Mouse (Mus musculus) forebrain, embryonic 12.5 days (tissue): Measurements from ENCODE around the gene Slc39a11. TPM values are rescaled to one million over a fixed set of nuclear protein-coding genes. Genes with fewer than 3 reads are reported as not detected.
A peak's percentile ranks its signal among the peaks of the same experiment; 100 is the strongest.

ENCODE experiments used
- ATAC-seq: fragments of 200-750 bp; cut with Nextera tagmentation; 2 replicates; pipeline ENCODE4 v1.8.0; 2017; ENCODE audit warnings: moderate TSS enrichment; ENCODE audit not compliant: low FRiP score
- H3K27ac ChIP-seq: fragments of 300-500 bp; sonication (generic); 2 replicates; pipeline ENCODE4 v1.5.1; 2016; ENCODE audit warnings: mild to moderate bottlenecking
- H3K27me3 ChIP-seq: fragments of 300-500 bp; sonication (generic); 2 replicates; pipeline ENCODE4 v1.6.1; 2016; ENCODE audit warnings: mild to moderate bottlenecking
- H3K36me3 ChIP-seq: fragments of 300-500 bp; sonication (generic); replicated peaks from 2 replicates; pipeline ENCODE4 v1.6.1; 2016; ENCODE audit warnings: mild to moderate bottlenecking
- H3K4me1 ChIP-seq: fragments of 300-500 bp; sonication (generic); 2 replicates; pipeline ENCODE4 v1.6.1; 2016
- H3K4me2 ChIP-seq: fragments of 300-500 bp; sonication (generic); 2 replicates; pipeline ENCODE4 v1.6.1; 2016; ENCODE audit warnings: mild to moderate bottlenecking, moderate library complexity
- H3K4me3 ChIP-seq: fragments of 300-500 bp; sonication (generic); replicated peaks from 2 replicates; pipeline ENCODE4 v1.5.1; 2016; ENCODE audit warnings: mild to moderate bottlenecking
- H3K9ac ChIP-seq: fragments of 300-500 bp; sonication (generic); 2 replicates; pipeline ENCODE4 v1.6.1; 2016; ENCODE audit warnings: mild to moderate bottlenecking
- H3K9me3 ChIP-seq: fragments of 300-500 bp; sonication (generic); 2 replicates; pipeline ENCODE4 v1.6.1; 2016
- WGBS: fragments of 180-500 bp; shearing (Covaris S2); methylation state at CpG from one replicate; pipeline ENCODE4 v1.1.7; 2016; 5-methylcytosine and 5-hydroxymethylcytosine counted together
- polyA plus RNA-seq: library from polyadenylated mRNA; unstranded; fragments of >200 nt; fragmentation: Nextera tagmentation; extraction: Ambion mirVana; gene quantifications from 2 replicates; pipeline ENCODE4 v1.2.1, GENCODE M21; 2016

The Slc39a11 gene
- polyA plus RNA-seq, 1 experiment from 2014 or later = 25.1 TPM

DNA sequence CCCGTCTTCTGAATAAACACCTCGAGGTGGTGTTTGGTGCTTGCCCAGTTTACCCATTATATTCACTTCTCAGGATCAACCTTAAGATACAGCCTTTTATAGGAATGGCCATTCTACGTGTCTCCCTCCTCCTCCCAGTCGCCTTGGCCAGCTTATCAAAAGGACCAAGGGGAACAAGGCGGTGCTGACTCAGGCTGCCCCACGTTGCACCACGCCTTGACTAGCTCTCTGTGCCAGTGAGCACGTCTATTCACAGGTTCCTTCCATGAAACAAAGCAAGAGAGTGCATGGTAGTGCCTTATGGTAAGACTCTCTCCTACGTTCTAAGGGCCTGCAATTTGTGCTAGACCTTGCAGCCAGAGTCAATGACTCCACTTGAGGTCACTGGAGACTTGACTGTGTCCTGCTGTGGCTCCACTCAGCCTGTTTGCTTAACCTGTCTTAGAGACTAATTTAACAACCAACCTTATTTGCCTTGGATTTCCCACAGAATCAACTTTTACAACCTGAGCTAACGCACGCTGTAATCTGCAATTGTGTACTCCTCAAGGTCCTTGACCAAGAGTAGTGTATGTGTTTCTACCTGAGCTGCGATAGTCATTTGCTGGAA, 144.2 kb downstream of the Slc39a11 start:
- H3K4me3 ChIP-seq = no peak overlapping the region
- no peak overlapping the region for H3K9ac ChIP-seq
- no peak overlapping the region for H3K4me2 ChIP-seq
- H3K4me1 ChIP-seq = peaks cover 22% of the 10 kb centered on the region
- 90% methylated on average over 12 of the region's 12 CpGs for WGBS
- H3K36me3 ChIP-seq = no peaks in the 10 kb centered on the region
- H3K27me3 ChIP-seq = no peaks in the 10 kb centered on the region
- H3K27ac ChIP-seq = no peak overlapping the region
- no peaks in the 10 kb centered on the region for H3K9me3 ChIP-seq
- no peak for ATAC-seq

DNA sequence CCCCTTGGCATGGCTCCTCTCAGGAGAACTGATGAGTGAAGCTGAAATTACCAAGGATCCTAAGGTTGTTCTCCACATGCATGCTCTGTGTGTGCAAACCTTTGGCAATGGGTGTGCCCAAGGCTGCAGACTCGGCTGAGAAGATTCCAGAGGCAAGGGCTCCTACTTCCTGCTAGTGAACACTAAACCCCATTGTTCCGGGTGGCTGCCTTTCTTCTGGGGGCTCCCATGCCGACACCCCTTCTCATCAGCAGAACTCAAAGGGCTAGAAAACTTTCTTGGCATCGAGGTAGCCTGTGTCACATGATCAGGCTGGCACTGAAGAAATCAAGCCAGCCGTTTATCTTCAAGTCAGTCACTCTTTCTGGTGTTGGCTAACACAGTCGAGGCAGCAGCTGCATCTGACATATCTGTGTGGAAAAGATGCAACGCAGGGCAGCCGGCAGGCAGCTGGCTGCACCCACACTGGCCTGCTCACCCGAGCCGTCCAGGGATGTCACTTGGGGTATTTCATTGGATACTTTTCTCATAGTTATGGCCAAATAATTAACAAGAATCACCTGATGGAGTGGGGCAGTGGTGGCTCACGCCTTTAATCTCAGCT, 145.3 kb downstream of the Slc39a11 start:
- WGBS = 79% methylated on average over 11 of the region's 11 CpGs
- Histone ChIP-seq H3K27me3 (no peaks in the 10 kb centered on the region), H3K4me1 (peaks cover 23% of the 10 kb centered on the region), H3K36me3 (no peaks in the 10 kb centered on the region), H3K4me2 (no peak overlapping the region), H3K27ac (no peak overlapping the region), H3K4me3 (no peak overlapping the region), H3K9me3 (no peaks in the 10 kb centered on the region), H3K9ac (no peak overlapping the region)
- no peak for ATAC-seq

DNA sequence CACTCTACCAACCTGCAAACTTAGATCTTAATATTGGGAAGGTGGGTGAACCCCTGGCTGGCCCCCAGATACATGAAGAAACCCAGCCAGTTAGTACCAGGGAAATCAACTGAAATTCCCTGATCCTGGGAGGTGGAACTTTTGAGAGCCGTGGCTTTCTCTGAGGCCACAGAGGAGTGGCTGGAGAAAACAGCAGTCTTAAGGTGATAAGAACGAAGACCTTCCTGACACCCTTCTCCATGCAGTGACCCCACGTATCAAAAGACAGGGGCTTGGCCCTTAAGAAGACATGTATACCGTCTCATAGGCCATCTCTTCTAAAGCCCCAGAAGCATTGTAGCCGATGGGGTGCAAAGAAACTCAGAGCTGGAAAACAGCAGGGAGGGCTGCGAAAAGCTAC, 146.9 kb downstream of the Slc39a11 start:
- H3K9ac ChIP-seq = no peak overlapping the region
- no peaks in the 10 kb centered on the region for H3K36me3 ChIP-seq
- no peak overlapping the region for H3K4me3 ChIP-seq
- no peaks in the 10 kb centered on the region for H3K27me3 ChIP-seq
- peaks cover 17% of the 10 kb centered on the region for H3K4me1 ChIP-seq
- no peak overlapping the region for H3K4me2 ChIP-seq
- no peak for ATAC-seq
- no peaks in the 10 kb centered on the region for H3K9me3 ChIP-seq
- 79% methylated on average over 6 of the region's 6 CpGs for WGBS
- H3K27ac ChIP-seq = no peak overlapping the region

DNA sequence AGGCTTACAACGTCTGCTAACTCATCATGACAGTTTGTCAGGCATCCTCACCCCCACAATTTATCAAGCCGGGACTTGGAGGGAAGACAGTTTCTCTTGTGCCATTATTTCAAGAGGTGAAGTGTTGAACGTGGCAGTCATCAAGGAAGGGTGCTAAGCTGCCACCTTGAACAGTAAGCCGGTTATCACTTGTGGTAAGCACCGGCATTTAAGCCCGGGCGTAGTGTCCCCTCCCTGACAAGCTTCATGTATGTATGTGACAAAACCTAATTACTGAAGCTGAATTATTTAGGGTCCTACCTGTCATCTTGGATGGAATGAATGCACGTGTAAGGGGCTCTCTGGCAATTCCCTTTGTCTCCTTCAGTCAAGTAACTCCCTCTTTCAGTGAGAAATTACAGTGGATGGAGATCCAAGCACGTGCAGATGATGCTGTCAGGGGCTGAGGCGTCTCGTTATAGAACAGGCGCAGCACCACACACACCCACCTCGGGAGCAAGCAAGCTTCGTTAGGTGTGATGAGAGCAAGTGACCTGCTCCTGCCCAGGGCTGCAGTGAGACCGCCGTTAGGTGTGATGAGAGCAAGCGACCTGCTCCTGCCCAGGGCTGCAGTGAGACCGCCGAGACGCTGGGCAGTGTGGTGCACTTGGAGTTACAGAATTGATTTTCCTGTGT, 149.1 kb downstream of the Slc39a11 start:
- WGBS = 64% methylated on average over 20 of the region's 20 CpGs
- no peaks in the 10 kb centered on the region for H3K36me3 ChIP-seq
- no peaks in the 10 kb centered on the region for H3K27me3 ChIP-seq
- H3K4me2 ChIP-seq = no peak overlapping the region
- no peak overlapping the region for H3K4me3 ChIP-seq
- H3K4me1 ChIP-seq = peaks cover 12% of the 10 kb centered on the region
- no peak overlapping the region for H3K9ac ChIP-seq
- ATAC-seq = peak; percentile 70; the same call in 1 of the 2 replicates
- H3K27ac ChIP-seq = 0 out of 2 replicates have a peak overlapping the region, but pooled peaks have one; percentile 38
- no peaks in the 10 kb centered on the region for H3K9me3 ChIP-seq

DNA sequence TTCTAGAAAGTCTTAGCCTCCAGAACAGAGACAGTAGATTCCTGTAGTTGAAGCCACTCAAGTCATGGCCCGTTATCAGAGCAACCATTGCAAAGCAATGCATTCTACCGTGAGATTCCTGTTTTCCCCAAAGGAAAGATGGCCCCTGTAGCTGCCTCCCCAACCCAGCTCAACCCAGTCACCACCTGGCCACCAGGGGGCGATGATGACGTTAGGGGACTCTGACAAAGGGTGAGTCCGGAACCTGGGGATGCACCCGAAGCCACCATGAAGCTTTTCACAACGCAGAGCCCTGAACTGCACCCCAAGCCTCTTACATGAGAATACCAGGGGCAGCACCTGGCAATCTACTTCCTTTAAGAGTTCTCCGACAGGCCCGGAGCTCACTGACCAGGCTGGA, 151.0 kb downstream of the Slc39a11 start:
- no peak overlapping the region for H3K27ac ChIP-seq
- ATAC-seq = no peak
- no peak overlapping the region for H3K4me2 ChIP-seq
- H3K9me3 ChIP-seq = no peaks in the 10 kb centered on the region
- H3K27me3 ChIP-seq = no peaks in the 10 kb centered on the region
- no peak overlapping the region for H3K9ac ChIP-seq
- no peaks in the 10 kb centered on the region for H3K36me3 ChIP-seq
- H3K4me3 ChIP-seq = no peak overlapping the region
- H3K4me1 ChIP-seq = peaks cover 12% of the 10 kb centered on the region
- 69% methylated on average over 9 of the region's 9 CpGs for WGBS

DNA sequence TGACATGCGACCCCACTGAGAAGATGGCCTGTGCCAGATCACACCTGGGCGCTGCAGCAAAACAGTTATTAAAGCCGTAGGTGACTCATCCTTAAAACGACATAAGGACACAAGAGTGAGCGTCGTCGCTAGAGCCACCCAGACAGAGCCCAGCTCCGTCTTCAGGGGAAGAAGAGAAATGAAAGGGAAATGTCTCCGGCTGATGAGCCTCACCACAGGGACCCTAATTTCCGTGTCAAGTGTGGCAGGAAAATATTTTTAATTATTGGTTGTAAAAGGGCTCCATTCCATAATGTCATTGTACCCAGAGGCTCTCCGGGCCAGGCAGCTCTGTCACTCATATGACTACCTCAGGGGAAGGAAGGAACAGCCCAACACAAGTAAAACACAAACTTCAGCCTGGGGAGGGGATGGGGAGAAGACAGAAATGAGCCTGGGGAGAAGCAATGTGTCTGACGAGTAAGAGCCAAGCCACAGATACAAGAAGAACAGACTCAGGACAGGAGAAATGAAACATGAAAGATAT, 155.8 kb downstream of the Slc39a11 start:
- Histone ChIP-seq H3K27ac (no peak overlapping the region), H3K27me3 (no peaks in the 10 kb centered on the region), H3K9ac (no peak overlapping the region), H3K4me3 (no peak overlapping the region), H3K36me3 (no peaks in the 10 kb centered on the region), H3K4me2 (no peak overlapping the region), H3K9me3 (no peaks in the 10 kb centered on the region), H3K4me1 (no peaks in the 10 kb centered on the region)
- WGBS = 79% methylated on average over 12 of the region's 12 CpGs
- ATAC-seq = 0 out of 2 replicates have a peak, but pooled peaks have one; percentile 23

DNA sequence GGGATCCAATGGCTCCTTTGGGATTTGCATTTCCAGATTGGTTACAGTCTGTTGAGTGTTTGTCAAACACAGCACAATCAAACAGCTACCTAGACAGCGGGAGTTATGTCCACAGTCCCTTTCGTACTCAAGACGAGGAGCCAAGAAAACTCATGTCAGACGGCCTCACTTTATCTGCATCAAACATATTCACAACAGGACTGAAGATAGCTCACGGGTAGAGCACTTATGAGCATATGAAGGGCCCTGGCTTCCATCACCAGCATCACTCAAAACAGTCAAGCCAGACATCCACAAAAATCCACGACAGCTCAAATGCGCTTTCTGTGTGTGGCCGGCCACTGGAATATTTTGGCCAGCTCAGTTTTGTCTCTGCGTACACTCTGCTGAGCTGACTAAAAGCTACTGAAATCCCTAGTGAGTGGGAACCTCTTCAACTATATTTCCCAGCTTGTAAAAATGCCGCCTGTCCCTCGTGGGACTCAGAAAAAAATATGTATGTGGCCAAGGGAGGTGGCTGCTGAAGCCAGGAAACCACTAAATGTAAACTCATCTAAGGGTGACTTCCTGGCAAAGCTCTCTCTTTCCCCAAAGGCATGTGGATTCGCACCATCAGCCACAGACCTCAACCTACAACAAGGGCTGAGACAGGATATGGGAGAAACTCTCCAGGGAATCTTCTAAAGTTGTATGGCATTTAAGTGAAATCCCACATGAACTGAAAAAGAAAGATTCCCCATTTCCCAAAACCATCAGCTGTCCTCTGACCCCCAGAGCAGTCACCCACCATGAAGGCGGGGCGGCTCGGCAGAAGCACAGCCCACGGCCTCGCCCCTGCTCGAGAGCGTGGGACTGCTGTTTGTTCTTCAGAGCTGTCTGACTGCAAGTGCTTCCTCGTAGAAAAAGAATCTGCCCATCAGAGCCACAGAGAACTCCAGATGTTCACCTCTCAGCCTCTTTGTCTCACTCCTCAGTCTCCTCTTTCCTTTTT, 159.1 kb downstream of the Slc39a11 start:
- H3K9ac ChIP-seq = no peak overlapping the region
- H3K27me3 ChIP-seq = no peaks in the 10 kb centered on the region
- H3K4me2 ChIP-seq = no peak overlapping the region
- H3K9me3 ChIP-seq = no peaks in the 10 kb centered on the region
- no peak overlapping the region for H3K27ac ChIP-seq
- no peak for ATAC-seq
- no peaks in the 10 kb centered on the region for H3K36me3 ChIP-seq
- H3K4me1 ChIP-seq = no peaks in the 10 kb centered on the region
- WGBS = 89% methylated on average over 20 of the region's 20 CpGs
- no peak overlapping the region for H3K4me3 ChIP-seq

DNA sequence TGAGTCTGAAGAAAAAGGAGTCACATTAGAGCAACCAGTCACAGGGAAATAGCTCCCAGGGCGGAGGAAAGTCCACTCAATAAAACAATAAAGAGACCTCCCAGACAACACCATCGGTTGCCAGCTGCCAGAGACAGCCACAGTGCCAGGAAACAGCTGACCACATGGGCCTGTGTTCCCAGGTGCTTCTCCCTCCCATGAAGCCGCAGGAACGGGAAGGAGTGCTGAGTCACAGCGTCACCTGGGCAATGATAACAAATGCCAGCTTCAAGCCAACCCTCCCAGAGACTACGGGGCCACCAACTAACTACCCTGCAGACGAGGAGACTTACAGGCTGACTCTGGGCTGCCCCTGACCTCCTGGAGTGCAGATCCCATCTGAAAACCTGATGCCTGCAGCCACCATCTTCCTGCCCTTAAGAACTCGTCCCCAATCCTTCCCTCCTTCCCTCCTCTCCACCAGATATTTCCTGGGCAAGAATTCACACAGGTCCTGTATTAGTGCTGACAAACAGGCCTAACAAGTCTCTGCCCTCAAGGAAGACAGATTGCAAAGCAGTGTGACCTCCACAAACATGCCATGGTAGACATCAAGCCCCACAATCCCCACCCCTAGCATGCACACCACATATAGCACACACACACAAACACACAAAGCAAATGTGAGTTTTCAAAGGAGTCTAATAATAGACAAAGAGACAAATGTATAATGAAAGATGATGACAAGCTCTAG, 162.1 kb downstream of the Slc39a11 start:
- Histone ChIP-seq H3K4me1 (no peaks in the 10 kb centered on the region), H3K36me3 (no peaks in the 10 kb centered on the region), H3K27me3 (no peaks in the 10 kb centered on the region), H3K9ac (no peak overlapping the region), H3K27ac (no peak overlapping the region), H3K4me2 (no peak overlapping the region), H3K4me3 (no peak overlapping the region), H3K9me3 (no peaks in the 10 kb centered on the region)
- no peak for ATAC-seq
- WGBS = 79% methylated on average over 8 of the region's 8 CpGs

DNA sequence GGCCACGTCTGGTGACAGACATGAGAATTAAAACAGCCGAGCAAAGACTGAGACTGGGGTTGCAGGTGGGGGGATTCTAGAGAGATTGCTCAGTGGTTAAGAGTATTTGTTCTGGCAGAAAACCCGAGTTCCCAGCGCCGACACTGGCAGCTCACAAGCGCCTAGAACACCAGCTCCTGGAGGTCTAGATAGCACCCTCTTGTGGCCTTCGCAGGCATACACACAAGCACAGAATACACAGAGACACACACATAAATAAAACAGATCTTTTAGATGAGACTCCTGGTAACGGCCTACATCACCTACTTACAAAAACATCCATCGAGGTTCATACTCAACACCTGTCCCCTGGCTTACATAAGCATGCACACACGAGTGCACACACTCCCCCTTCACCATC, 165.8 kb downstream of the Slc39a11 start:
- H3K27me3 ChIP-seq = no peaks in the 10 kb centered on the region
- H3K4me1 ChIP-seq = no peaks in the 10 kb centered on the region
- H3K9me3 ChIP-seq = no peaks in the 10 kb centered on the region
- H3K9ac ChIP-seq = no peak overlapping the region
- WGBS = 85% methylated on average over 10 of the region's 10 CpGs
- ATAC-seq = no peak
- H3K36me3 ChIP-seq = no peaks in the 10 kb centered on the region
- H3K27ac ChIP-seq = no peak overlapping the region
- no peak overlapping the region for H3K4me2 ChIP-seq
- no peak overlapping the region for H3K4me3 ChIP-seq

DNA sequence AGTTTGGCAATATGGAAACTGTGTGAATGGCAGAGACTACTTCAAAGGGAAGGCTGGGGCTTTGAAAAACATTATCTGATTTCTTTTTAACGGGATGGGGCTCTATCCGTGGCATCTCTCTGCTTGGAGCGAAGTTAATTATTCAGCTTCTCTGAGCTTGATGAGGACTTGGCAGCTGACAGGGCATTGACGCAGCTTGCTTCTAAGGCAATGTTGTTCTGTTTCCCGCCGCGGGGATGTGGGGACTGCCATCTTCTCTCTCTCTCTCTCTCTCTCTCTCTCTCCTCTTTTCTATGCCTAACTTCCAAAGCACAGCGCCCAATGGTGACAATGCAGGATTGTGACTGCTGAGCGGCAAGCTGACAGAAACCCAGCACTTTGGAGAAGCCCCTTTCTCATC, 172.3 kb downstream of the Slc39a11 start:
- no peak for ATAC-seq

DNA sequence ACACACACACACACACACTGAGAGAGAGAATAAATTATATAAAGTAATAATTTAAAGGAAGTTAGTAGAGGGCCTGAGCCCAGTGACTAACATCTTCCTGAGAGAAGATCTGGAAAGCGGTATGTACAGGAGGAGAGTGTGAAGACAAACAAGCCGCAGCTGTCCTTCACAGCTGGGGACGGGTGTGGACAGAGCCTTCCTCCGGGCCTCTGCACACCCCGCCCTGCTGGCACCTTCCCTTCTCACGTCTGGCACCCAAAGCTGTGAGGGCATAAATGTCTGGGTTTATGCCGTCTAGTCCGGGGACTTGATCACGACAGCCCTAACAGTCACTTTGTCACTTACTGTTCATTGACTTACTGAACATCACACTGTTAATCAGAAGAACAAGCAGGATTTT, 173.2 kb downstream of the Slc39a11 start:
- Histone ChIP-seq H3K27me3 (no peaks in the 10 kb centered on the region), H3K36me3 (no peaks in the 10 kb centered on the region), H3K27ac (no peak overlapping the region), H3K4me2 (no peak overlapping the region), H3K9ac (no peak overlapping the region), H3K9me3 (no peaks in the 10 kb centered on the region), H3K4me1 (peaks cover 30% of the 10 kb centered on the region), H3K4me3 (no peak overlapping the region)
- 79% methylated on average over 9 of the region's 9 CpGs for WGBS
- no peak for ATAC-seq

More for the DNA sequence above, 172.3 kb downstream of the Slc39a11 start:
- Histone ChIP-seq H3K4me2 (no peak overlapping the region), H3K4me3 (no peak overlapping the region), H3K4me1 (peaks cover 30% of the 10 kb centered on the region), H3K9ac (no peak overlapping the region), H3K27me3 (no peaks in the 10 kb centered on the region), H3K27ac (peak overlapping the region; percentile 38; the same call in 1 of the 2 replicates), H3K36me3 (no peaks in the 10 kb centered on the region), H3K9me3 (no peaks in the 10 kb centered on the region)
- WGBS = 52% methylated on average over 9 of the region's 9 CpGs
